Mouse (Mus musculus) ES-E14 (cell line): ENCODE results near the gene Gng8.

Experiments used
- HCFC1 ChIP-seq: IDR thresholded peaks from 2 replicates; pipeline ENCODE4 v1.6.1; 2012; ENCODE audit warnings: low read length, inconsistent platforms, borderline replicate concordance; ENCODE audit not compliant: insufficient read depth
- MAFK ChIP-seq: IDR thresholded peaks from 2 replicates; pipeline ENCODE4 v1.6.1; 2014; ENCODE audit warnings: mild to moderate bottlenecking, low read depth, low read length, inconsistent platforms; ENCODE audit not compliant: insufficient read depth
- ZNF384 ChIP-seq: IDR thresholded peaks from 2 replicates; pipeline ENCODE4 v1.6.1; 2012; ENCODE audit warnings: low read depth, low read length, inconsistent platforms

DNA sequence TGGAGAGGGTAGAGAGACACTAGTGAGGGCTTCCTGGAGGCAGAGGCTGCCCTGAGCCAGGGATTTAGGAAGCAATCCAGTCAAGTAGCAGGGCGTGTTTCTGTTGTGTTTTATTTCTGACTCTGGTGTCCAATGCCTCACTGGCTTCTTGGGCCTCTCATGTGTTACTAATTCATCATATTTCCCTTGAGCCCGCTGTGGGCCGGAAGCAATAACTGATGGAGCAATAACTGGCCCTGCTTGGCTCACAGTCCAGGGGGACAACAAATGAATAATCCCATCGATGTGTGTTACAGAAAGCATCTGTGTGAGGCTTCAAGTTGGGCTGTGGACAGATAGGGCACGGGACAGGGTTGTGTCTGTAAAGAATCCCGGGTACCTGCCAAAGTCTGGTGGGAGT is 20.8 kb downstream of the Gng8 start:
- TF ChIP-seq HCFC1, result no peak
- TF ChIP-seq ZNF384, result no peak
- TF ChIP-seq MAFK, result no peak
